Mouse (Mus musculus) frontal cortex, postnatal 36 days (tissue): ENCODE measurements around the gene Olfr917.

ENCODE experiments used
- DNase-seq, 2 experiments: peaks; one replicate each; pipeline ENCODE4 v3.0.0; 2022; ENCODE audit warnings: low spot score in 2 of 2

The Olfr917 gene

GRCm38 (mm10) chr9:38665742-38666141 is at the start of gene Olfr917:
TSS of gene Olfr917 (minus strand) at chr9:38665842.
- DNase-seq, result no peak

DNA sequence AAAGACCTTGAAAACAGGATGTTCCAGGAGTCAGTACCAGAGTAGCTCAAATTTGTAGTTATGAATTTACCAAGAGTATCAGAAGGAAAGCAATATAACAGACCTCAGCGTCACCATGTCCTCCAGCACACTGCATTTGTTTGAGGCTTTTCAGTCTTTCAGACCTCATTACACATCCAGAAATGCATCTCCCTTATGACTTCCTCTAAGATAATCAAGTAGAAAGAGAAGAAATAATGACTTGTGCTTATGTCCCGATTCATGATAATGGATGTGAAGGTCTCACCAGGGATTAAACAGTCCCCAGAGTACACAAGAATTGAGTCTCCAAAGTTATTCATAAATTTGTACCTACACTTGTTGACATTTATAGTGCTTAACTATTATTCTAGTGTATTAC is 8.9 kb upstream of the Olfr917 start, which contains the start of gene Olfr918:
Gene Olfr918 (minus strand): TSS at position 101 of the 400 bp plus-strand sequence.
- no peak for DNase-seq

DNA sequence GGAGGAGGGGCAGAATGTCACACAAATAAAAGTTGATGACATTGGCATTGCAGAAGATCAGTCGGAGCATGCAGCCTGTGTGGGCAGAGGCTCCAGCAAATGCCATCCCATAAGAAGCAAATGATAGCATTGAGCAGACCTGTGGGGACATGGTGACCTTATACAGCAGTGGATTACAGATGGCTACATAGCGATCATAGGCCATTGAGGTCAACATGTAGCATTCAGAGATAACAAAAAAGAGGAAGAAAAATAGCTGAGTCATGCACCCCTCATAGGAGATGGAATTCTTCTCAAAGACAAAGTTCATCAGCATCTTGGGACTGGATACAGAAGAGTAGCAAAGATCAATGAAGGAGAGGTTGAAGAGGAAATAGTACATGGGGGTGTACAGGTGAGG is 7.2 kb upstream of the Olfr917 start:
- DNase-seq, result no peak

- no peak for DNase-seq
Measured at GRCm38 (mm10) chr9:38659775-38660174, 5.9 kb downstream of the Olfr917 start, which contains the start of gene Olfr916. TSS of gene Olfr916 (minus strand) at chr9:38659875.

GRCm38 (mm10) chr9:38632406-38632805 is 33.2 kb downstream of the Olfr917 start:
- no peak for DNase-seq
